Mouse (Mus musculus): Measurements from ENCODE around the gene Nfe2l1.

GRCm38 (mm10) chr11:96823880-96824782, 5.6 kb downstream of the Nfe2l1 start:
- no peak for TF ChIP-seq POLR2A (IDR thresholded peaks at IDR 0.05; ENCODE audit: borderline replicate concordance, extremely low read depth, insufficient read depth, insufficient read length, poor library complexity, severe bottlenecking)
- TF ChIP-seq CTCF (IDR thresholded peaks at IDR 0.05; ENCODE audit: borderline replicate concordance, extremely low read depth, insufficient read depth, insufficient read length) = no peak
